Mouse (Mus musculus) testis, adult 2 months (tissue): ENCODE measurements around the gene Fabp7. TPM values are rescaled to one million over a fixed set of nuclear protein-coding genes. Genes with fewer than 3 reads are reported as not detected.

Experiments used
- H3K27ac ChIP-seq: fragments of 200-500 bp; 2 replicates; pipeline ENCODE4 v1.5.1; 2012; ENCODE audit warnings: low read depth, low read length; ENCODE audit not compliant: control insufficient read depth, insufficient read depth
- H3K27me3 ChIP-seq: fragments of 200-500 bp; 2 replicates; pipeline ENCODE4 v1.6.1; 2012; ENCODE audit warnings: mild to moderate bottlenecking, low read length, moderate library complexity; ENCODE audit not compliant: control insufficient read depth, insufficient read depth
- H3K36me3 ChIP-seq: fragments of 200-500 bp; 2 replicates; pipeline ENCODE4 v1.6.1; 2012; ENCODE audit warnings: mild to moderate bottlenecking, low read length; ENCODE audit not compliant: control insufficient read depth, insufficient read depth
- H3K4me1 ChIP-seq: fragments of 200-500 bp; 2 replicates; pipeline ENCODE4 v1.6.1; 2012; ENCODE audit warnings: low read length; ENCODE audit not compliant: control insufficient read depth, insufficient read depth
- H3K4me3 ChIP-seq: fragments of 200-500 bp; 2 replicates; pipeline ENCODE4 v1.5.1; 2012; ENCODE audit warnings: low read depth, mild to moderate bottlenecking, low read length, moderate library complexity, mixed read lengths; ENCODE audit not compliant: control insufficient read depth
- CTCF ChIP-seq: fragments of 200-500 bp; IDR thresholded peaks from 2 replicates; pipeline ENCODE4 v1.5.1; 2012; ENCODE audit warnings: low read depth, mild to moderate bottlenecking, inconsistent platforms, low read length, moderate library complexity; ENCODE audit not compliant: control insufficient read depth, insufficient read depth, insufficient replicate concordance
- POLR2A ChIP-seq: fragments of 200-500 bp; IDR thresholded peaks from 2 replicates; pipeline ENCODE4 v1.6.1; 2012; ENCODE audit warnings: low read depth, mild to moderate bottlenecking, inconsistent platforms, low read length, moderate library complexity; ENCODE audit not compliant: control insufficient read depth
- polyA plus RNA-seq: library from polyadenylated mRNA; depleted of rRNA; stranded (reverse); fragments of >200 nt; gene quantifications from 2 replicates; pipeline ENCODE4 v1.2.3, GENCODE M21; 2012

Gene Fabp7
- polyA plus RNA-seq, 1 experiment, result not detected

- H3K4me3 ChIP-seq, result peak overlapping the region; percentile 5
- TF ChIP-seq CTCF (no peak), POLR2A (no peak)
- H3K27me3 ChIP-seq, result no peaks in the 10 kb centered on the region
- H3K27ac ChIP-seq, result no peak overlapping the region
- no peaks in the 10 kb centered on the region for H3K36me3 ChIP-seq
- no peaks in the 10 kb centered on the region for H3K4me1 ChIP-seq
Observed at GRCm38 (mm10) chr10:57785552-57785951, 871 bp downstream of the Fabp7 start.

DNA sequence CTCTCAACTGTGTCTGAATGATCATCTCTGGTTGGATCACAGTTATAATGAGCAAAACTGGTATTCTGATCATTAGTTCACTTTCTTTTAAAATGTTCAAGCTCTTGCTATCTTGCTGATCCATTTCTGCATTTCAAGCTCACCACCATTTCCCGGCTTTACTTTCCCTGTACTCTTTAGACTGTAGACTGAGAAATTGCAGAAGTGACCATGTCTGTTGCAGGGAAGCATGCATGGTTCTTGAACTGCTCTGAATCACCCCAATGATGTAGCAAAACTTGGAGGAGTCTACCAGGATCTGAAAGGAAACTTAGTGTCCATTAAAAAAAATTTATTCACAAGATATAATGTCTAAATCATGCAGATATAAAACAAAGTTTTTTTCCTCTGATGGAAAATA is 8.3 kb downstream of the Fabp7 start:
- no peak for TF ChIP-seq CTCF
- no peak for TF ChIP-seq POLR2A

GRCm38 (mm10) chr10:57794018-57794417 is 9.3 kb downstream of the Fabp7 start, which contains the start of gene Smpdl3a:
Gene Smpdl3a (plus strand): TSS chr10:57794335.
- H3K4me3 ChIP-seq, result peak within 1 kb of the TSS; percentile 90
- H3K4me1 ChIP-seq, result peaks cover 13% of the 10 kb centered on the region
- no peak for TF ChIP-seq POLR2A
- TF ChIP-seq CTCF, result no peak
- no peaks in the 10 kb centered on the region for H3K27me3 ChIP-seq
- no peaks in the 10 kb centered on the region for H3K36me3 ChIP-seq
- peak within 1 kb of the TSS; percentile 48 for H3K27ac ChIP-seq

More for the DNA sequence above, 8.3 kb downstream of the Fabp7 start:
- H3K36me3 ChIP-seq, result no peaks in the 10 kb centered on the region
- no peak overlapping the region for H3K27ac ChIP-seq
- no peaks in the 10 kb centered on the region for H3K27me3 ChIP-seq
- H3K4me1 ChIP-seq, result peaks cover 13% of the 10 kb centered on the region
- no peak overlapping the region for H3K4me3 ChIP-seq

DNA sequence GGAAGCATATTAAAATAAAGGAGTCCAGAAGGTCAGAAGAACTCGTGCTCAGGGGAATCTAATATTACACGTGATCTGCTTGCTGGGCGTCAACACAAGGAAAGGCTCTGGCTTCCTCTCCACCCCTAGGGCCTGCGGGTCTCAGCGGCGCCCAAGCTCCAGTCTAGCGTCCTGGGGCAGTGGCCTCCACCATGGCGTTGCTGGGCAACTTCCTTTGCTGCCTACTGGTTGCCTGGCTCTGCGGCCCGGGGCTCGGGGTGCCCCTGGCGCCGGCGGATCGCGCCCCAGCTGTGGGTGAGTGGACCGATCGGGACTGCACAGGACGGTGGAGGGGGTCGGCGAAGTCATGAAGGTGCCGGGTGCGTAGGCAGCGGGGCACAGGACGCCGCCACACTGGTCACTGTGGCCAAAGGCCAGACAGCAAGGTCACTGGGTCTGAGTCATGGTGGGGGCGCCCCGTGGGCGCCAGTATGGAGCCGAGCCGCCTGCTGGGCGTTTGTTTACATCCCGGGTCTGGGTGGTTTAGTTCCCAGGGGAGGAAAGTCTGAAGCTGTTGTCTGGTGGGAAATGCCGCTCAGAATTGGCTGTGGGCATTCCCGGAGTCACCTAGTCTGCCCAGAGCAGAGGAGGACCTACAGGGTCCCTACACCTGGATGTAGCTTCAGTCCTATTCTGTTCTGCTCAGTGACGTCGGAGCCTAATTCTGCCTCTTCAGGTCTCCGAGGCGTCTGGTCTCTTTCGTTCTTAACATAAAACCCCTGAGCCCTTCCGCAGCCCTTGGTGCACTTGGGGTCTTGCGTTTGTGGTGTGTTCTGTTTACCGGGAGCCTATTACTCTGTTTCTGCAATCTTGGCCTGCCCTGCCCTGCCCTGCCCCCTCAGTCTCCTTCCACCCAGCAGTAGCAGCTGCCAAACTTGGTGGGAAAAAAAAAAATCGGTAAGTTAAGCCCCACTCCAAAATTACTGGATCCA is 10.1 kb downstream of the Fabp7 start:
- H3K36me3 ChIP-seq, result no peaks in the 10 kb centered on the region
- TF ChIP-seq POLR2A (no peak; the same call in 1 of the 2 replicates), CTCF (no peak)
- peaks cover 13% of the 10 kb centered on the region for H3K4me1 ChIP-seq
- H3K4me3 ChIP-seq, result peak overlapping the region; percentile 90
- H3K27ac ChIP-seq, result peak overlapping the region; percentile 48
- H3K27me3 ChIP-seq, result no peaks in the 10 kb centered on the region

DNA sequence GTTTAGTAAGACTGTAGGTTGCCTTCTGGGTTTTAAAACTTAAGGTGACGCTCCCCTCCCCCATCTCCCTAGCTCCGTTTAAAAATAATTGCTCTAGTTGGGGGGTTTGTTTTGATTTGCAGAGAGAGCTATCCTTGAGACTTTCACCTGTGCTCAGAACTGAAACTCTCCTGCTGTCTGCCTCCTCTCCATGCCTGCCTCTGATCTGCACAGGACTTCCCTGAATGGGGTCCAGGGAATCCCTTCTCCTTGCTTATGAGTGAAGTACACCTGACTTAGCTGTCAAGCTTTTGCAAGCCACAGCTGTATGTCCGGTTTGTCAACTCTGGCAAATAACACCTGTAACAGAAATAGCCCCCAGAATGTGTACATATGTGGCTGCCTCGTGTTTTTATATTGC is 10.9 kb downstream of the Fabp7 start:
- no peaks in the 10 kb centered on the region for H3K36me3 ChIP-seq
- H3K27me3 ChIP-seq, result no peaks in the 10 kb centered on the region
- H3K4me3 ChIP-seq, result peak overlapping the region; percentile 90; the same call in 1 of the 2 replicates
- H3K27ac ChIP-seq, result no peak overlapping the region
- TF ChIP-seq POLR2A (no peak), CTCF (no peak)
- peaks cover 13% of the 10 kb centered on the region for H3K4me1 ChIP-seq

DNA sequence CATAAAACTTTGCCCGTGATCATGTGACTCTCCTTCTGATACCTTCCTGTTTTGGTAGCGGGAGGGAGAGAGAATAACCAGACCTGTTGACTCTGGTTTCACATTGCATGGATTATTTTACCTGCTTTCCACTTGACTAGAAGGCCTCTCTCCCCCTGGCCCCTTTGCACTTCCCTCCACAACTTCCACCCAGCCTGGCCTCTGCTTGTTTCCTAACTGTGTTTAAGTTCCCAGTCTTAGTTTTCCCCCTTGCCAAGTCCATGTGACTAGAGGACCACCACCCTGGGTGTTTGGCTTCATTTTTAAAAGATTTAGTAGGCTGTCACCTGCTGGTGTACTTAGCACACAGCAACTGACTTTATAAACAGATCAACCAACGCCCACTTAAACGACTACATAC is 11.4 kb downstream of the Fabp7 start:
- Histone ChIP-seq H3K4me1 (peaks cover 13% of the 10 kb centered on the region), H3K27me3 (no peaks in the 10 kb centered on the region), H3K27ac (no peak overlapping the region), H3K36me3 (no peaks in the 10 kb centered on the region), H3K4me3 (no peak overlapping the region)
- no peak for TF ChIP-seq CTCF
- TF ChIP-seq POLR2A, result no peak

DNA sequence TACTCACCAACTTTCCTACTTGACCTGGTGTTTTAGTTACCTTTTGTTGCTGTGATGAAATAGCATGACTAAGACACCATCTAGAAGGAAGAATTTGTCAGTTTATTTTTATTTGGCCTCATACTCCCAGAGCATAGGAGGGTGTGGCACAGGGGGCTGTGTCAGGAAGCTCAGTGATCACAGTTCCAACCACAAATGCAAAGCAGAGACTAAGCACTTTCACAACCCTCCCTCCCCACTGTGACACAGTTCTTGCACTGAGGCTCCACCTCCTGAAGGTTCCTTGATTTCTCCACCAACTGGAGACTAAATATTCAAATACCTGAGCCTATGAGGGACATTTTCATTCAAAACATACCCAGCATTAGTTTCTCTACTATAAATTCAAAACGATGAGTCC is 14.8 kb downstream of the Fabp7 start:
- peaks cover 10% of the 10 kb centered on the region for H3K4me1 ChIP-seq
- TF ChIP-seq POLR2A, result no peak
- TF ChIP-seq CTCF, result no peak

More for the DNA sequence above, 14.8 kb downstream of the Fabp7 start:
- no peak overlapping the region for H3K4me3 ChIP-seq
- H3K27ac ChIP-seq, result no peak overlapping the region
- no peaks in the 10 kb centered on the region for H3K27me3 ChIP-seq
- no peaks in the 10 kb centered on the region for H3K36me3 ChIP-seq
